Mouse (Mus musculus) limb, embryonic 11.5 days (tissue): ENCODE measurements at regions not wholly inside any gene's neighbourhood (a gene's known extent, or its start where the extent isn't known, plus 50 kb on each side); places are given as distances from the start of the nearest gene placed in this dataset.

Experiments
- ATAC-seq: fragments of 200-750 bp; cut with Nextera tagmentation; 2 replicates; pipeline ENCODE4 v1.8.0; 2017; ENCODE audit warnings: low read depth; ENCODE audit not compliant: insufficient number of reproducible peaks, low FRiP score, low TSS enrichment
- DNase-seq: peaks from one replicate; pipeline ENCODE4 v3.0.0-alpha.2; 2015; ENCODE audit warnings: low spot score
- H3K27ac ChIP-seq: fragments of 300-500 bp; sonication (generic); replicated peaks from 2 replicates; pipeline ENCODE4 v1.5.1; 2014; ENCODE audit warnings: low read depth, mild to moderate bottlenecking, low read length
- H3K27me3 ChIP-seq: fragments of 300-500 bp; sonication (generic); 2 replicates; pipeline ENCODE4 v1.6.1; 2014; ENCODE audit warnings: mild to moderate bottlenecking, low read length, mixed read lengths; ENCODE audit not compliant: control insufficient read depth, insufficient read depth
- H3K36me3 ChIP-seq: fragments of 300-500 bp; sonication (generic); 2 replicates; pipeline ENCODE4 v1.6.1; 2014; ENCODE audit warnings: mild to moderate bottlenecking, low read length, moderate library complexity, mixed read lengths; ENCODE audit not compliant: control insufficient read depth, insufficient read depth
- H3K4me1 ChIP-seq: fragments of 300-500 bp; sonication (generic); 2 replicates; pipeline ENCODE4 v1.6.1; 2014; ENCODE audit warnings: low read length, mixed read lengths; ENCODE audit not compliant: control insufficient read depth, insufficient read depth
- H3K4me2 ChIP-seq: fragments of 300-500 bp; sonication (generic); 2 replicates; pipeline ENCODE4 v1.6.1; 2014; ENCODE audit warnings: low read depth, mild to moderate bottlenecking, moderate library complexity; ENCODE audit not compliant: severe bottlenecking
- H3K4me3 ChIP-seq: fragments of 300-500 bp; sonication (generic); 2 replicates; pipeline ENCODE4 v1.5.1; 2014; ENCODE audit warnings: low read depth, low read length
- H3K9ac ChIP-seq: fragments of 300-500 bp; sonication (generic); 2 replicates; pipeline ENCODE4 v1.6.1; 2014; ENCODE audit warnings: mild to moderate bottlenecking, low read length
- H3K9me3 ChIP-seq: fragments of 300-500 bp; sonication (generic); 2 replicates; pipeline ENCODE4 v1.6.1; 2016; ENCODE audit warnings: low read length; ENCODE audit not compliant: control insufficient read depth
- WGBS: fragments of 180-500 bp; shearing (Covaris S2); extraction: QIAGEN DNeasy Blood & Tissue Kit; methylation state at CpG from one replicate; pipeline ENCODE4 v1.1.7; 2014; 5-methylcytosine and 5-hydroxymethylcytosine counted together

GRCm38 (mm10) chr14:120127481-120127880 is 85.2 kb upstream of the Oxgr1 start:
- no peaks in the 10 kb centered on the region for H3K36me3 ChIP-seq
- H3K4me3 ChIP-seq, result no peak overlapping the region
- no peaks in the 10 kb centered on the region for H3K9me3 ChIP-seq
- no peaks in the 10 kb centered on the region for H3K27me3 ChIP-seq
- H3K4me2 ChIP-seq, result no peak overlapping the region
- H3K4me1 ChIP-seq, result no peaks in the 10 kb centered on the region
- ATAC-seq (no peak), DNase-seq (peak; percentile 12)
- H3K27ac ChIP-seq, result no peak overlapping the region
- H3K9ac ChIP-seq, result no peak overlapping the region
- WGBS, result 75% methylated on average over 5 of the region's 5 CpGs

- Histone ChIP-seq H3K4me1 (no peaks in the 10 kb centered on the region), H3K4me2 (no peak overlapping the region), H3K9ac (no peak overlapping the region), H3K4me3 (no peak overlapping the region), H3K36me3 (no peaks in the 10 kb centered on the region), H3K9me3 (no peaks in the 10 kb centered on the region), H3K27ac (no peak overlapping the region), H3K27me3 (no peaks in the 10 kb centered on the region)
- no peak for DNase-seq
- ATAC-seq, result no peak
- WGBS, result 77% methylated on average over 6 of the region's 6 CpGs
Measured at GRCm38 (mm10) chr14:120134346-120135008, 92.2 kb upstream of the Oxgr1 start.

- Histone ChIP-seq H3K4me1 (no peaks in the 10 kb centered on the region), H3K27ac (no peak overlapping the region), H3K9ac (no peak overlapping the region), H3K27me3 (no peaks in the 10 kb centered on the region), H3K4me2 (no peak overlapping the region), H3K9me3 (no peaks in the 10 kb centered on the region), H3K36me3 (no peaks in the 10 kb centered on the region), H3K4me3 (no peak overlapping the region)
- DNase-seq (peak; percentile 20), ATAC-seq (no peak)
- 37% methylated on average over 5 of the region's 5 CpGs for WGBS
Measured at GRCm38 (mm10) chr14:120135198-120135597, 93.0 kb upstream of the Oxgr1 start.

- Histone ChIP-seq H3K4me2 (no peak overlapping the region), H3K27me3 (no peaks in the 10 kb centered on the region), H3K4me1 (no peaks in the 10 kb centered on the region), H3K9ac (no peak overlapping the region), H3K27ac (no peak overlapping the region), H3K4me3 (no peak overlapping the region), H3K9me3 (no peaks in the 10 kb centered on the region), H3K36me3 (no peaks in the 10 kb centered on the region)
- no peak for DNase-seq
- whole genome bisulfite sequencing, result 86% methylated on average over 8 of the region's 8 CpGs
- no peak for ATAC-seq
Measured at GRCm38 (mm10) chr14:120136736-120137135, 94.5 kb upstream of the Oxgr1 start.

- Histone ChIP-seq H3K36me3 (no peaks in the 10 kb centered on the region), H3K4me3 (peak overlapping the region; percentile 27), H3K4me1 (no peaks in the 10 kb centered on the region), H3K4me2 (peak overlapping the region; percentile 40), H3K9me3 (no peaks in the 10 kb centered on the region), H3K27ac (0 out of 2 replicates have a peak overlapping the region, but pooled peaks have one; percentile 45), H3K27me3 (no peaks in the 10 kb centered on the region), H3K9ac (no peak overlapping the region)
- ATAC-seq, result peak; percentile 87
- DNase-seq, result peak; percentile 97
- WGBS, result under 1% methylated on average over 21 of the region's 21 CpGs
Measured at GRCm38 (mm10) chr14:120137680-120138136, 95.5 kb upstream of the Oxgr1 start.

- Histone ChIP-seq H3K9ac (no peak overlapping the region), H3K36me3 (no peaks in the 10 kb centered on the region), H3K9me3 (no peaks in the 10 kb centered on the region), H3K4me1 (no peaks in the 10 kb centered on the region), H3K27ac (no peak overlapping the region), H3K4me2 (no peak overlapping the region), H3K4me3 (no peak overlapping the region), H3K27me3 (no peaks in the 10 kb centered on the region)
- ATAC-seq (no peak), DNase-seq (no peak)
- WGBS, result 72% methylated on average over 5 of the region's 5 CpGs
Measured at GRCm38 (mm10) chr14:120138546-120138945, 96.3 kb upstream of the Oxgr1 start.

- Histone ChIP-seq H3K4me3 (no peak overlapping the region), H3K4me2 (no peak overlapping the region), H3K36me3 (no peaks in the 10 kb centered on the region), H3K9ac (no peak overlapping the region), H3K27me3 (no peaks in the 10 kb centered on the region), H3K4me1 (no peaks in the 10 kb centered on the region), H3K27ac (no peak overlapping the region), H3K9me3 (no peaks in the 10 kb centered on the region)
- DNase-seq (no peak), ATAC-seq (no peak)
- WGBS, result 96% methylated on average over 14 of the region's 14 CpGs
Measured at GRCm38 (mm10) chr14:120139256-120139655, 97.0 kb upstream of the Oxgr1 start.

- DNase-seq (no peak), ATAC-seq (no peak)
- Histone ChIP-seq H3K4me3 (no peak overlapping the region), H3K27ac (no peak overlapping the region), H3K4me2 (no peak overlapping the region), H3K9ac (no peak overlapping the region), H3K36me3 (no peaks in the 10 kb centered on the region), H3K4me1 (no peaks in the 10 kb centered on the region), H3K27me3 (no peaks in the 10 kb centered on the region), H3K9me3 (no peaks in the 10 kb centered on the region)
- WGBS, result 81% methylated on average over 16 of the region's 16 CpGs
Measured at GRCm38 (mm10) chr14:120139671-120140071, 97.4 kb upstream of the Oxgr1 start.

- 93% methylated on average over 8 of the region's 8 CpGs for WGBS
- H3K27me3 ChIP-seq, result no peaks in the 10 kb centered on the region
- no peak overlapping the region for H3K27ac ChIP-seq
- no peaks in the 10 kb centered on the region for H3K9me3 ChIP-seq
- H3K4me1 ChIP-seq, result no peaks in the 10 kb centered on the region
- no peaks in the 10 kb centered on the region for H3K36me3 ChIP-seq
- H3K4me2 ChIP-seq, result no peak overlapping the region
- H3K9ac ChIP-seq, result no peak overlapping the region
- ATAC-seq (no peak), DNase-seq (no peak)
- H3K4me3 ChIP-seq, result no peak overlapping the region
Measured at GRCm38 (mm10) chr14:120140211-120140610, 98.0 kb upstream of the Oxgr1 start.
